Mouse (Mus musculus): ENCODE measurements around the gene Utp15. TPM values are rescaled to one million over a fixed set of nuclear protein-coding genes. Genes with fewer than 3 reads are reported as not detected.

Gene Utp15
- total and polyA plus RNA-seq, 3 experiments, result 36.8 to 52.2 (median 51.7) TPM

GRCm38 (mm10) chr13:98210137-98210536, 52.7 kb downstream of the Utp15 start:
- Histone ChIP-seq H3K79me2 (replicated peaks; ENCODE audit: control insufficient read depth, extremely low read depth, insufficient read depth, poor library complexity, severe bottlenecking) (no peaks in the 10 kb centered on the region), H3K9me3 (replicated peaks; ENCODE audit: low read length) (no peaks in the 10 kb centered on the region), H3K4me2 (ENCODE audit: insufficient read depth, low read depth, poor library complexity, severe bottlenecking) (no peak overlapping the region), H3K9ac (ENCODE audit: insufficient read depth, low read depth) (no peak overlapping the region), H3K4me1 (ENCODE audit: control insufficient read depth in 1 of 2, insufficient read depth in 2 of 2) (peaks cover 0 to 10% of the 10 kb centered on the region in 2 experiments; a peak in 2 of 4 replicates), H3K36me3 (replicated peaks in 1 of 2; ENCODE audit: control insufficient read depth in 1 of 2, insufficient read depth in 1 of 2, low read length in 1 of 2) (no peaks in the 10 kb centered on the region), H3K27ac (ENCODE audit: insufficient read depth, low read depth) (no peak overlapping the region), H3K27me3 (replicated peaks) (peaks cover 28% of the 10 kb centered on the region), H3K4me3 (replicated peaks in 1 of 3; ENCODE audit: low read depth in 2 of 3, low read length in 2 of 3, poor library complexity in 1 of 3) (no peak overlapping the region)
- dilution Hi-C loops (cut with MboI; ENCODE audit: extremely low pct_ligation_motif_present, extremely low pct_unique_long_range_greater_than_20kb, low sequenced_read_pairs) (no loop called here), in situ Hi-C loops (cut with MboI; ENCODE audit: low pct_ligation_motif_present, low pct_unique_long_range_greater_than_20kb, low sequenced_read_pairs) (no loop called here)
- DNase-seq (ENCODE audit: extremely low read depth), result no peak
- TF ChIP-seq PAX5 (IDR thresholded peaks at IDR 0.05; ENCODE audit: low read length) (no peak), MAFK (IDR thresholded peaks at IDR 0.05; ENCODE audit: insufficient replicate concordance, low read length) (no peak), UBTF (IDR thresholded peaks at IDR 0.05; ENCODE audit: low read depth, low read length) (no peak)

- Histone ChIP-seq H3K4me1 (ENCODE audit: control insufficient read depth in 1 of 2, insufficient read depth in 2 of 2) (peaks cover 0 to 15% of the 10 kb centered on the region in 2 experiments; a peak in 3 of 4 replicates), H3K4me2 (ENCODE audit: insufficient read depth, low read depth, poor library complexity, severe bottlenecking) (no peak overlapping the region), H3K36me3 (replicated peaks in 1 of 2; ENCODE audit: control insufficient read depth in 1 of 2, insufficient read depth in 1 of 2, low read length in 1 of 2) (no peaks in the 10 kb centered on the region), H3K79me2 (replicated peaks; ENCODE audit: control insufficient read depth, extremely low read depth, insufficient read depth, poor library complexity, severe bottlenecking) (no peaks in the 10 kb centered on the region), H3K4me3 (replicated peaks in 1 of 3; ENCODE audit: low read depth in 2 of 3, low read length in 2 of 3, poor library complexity in 1 of 3) (no peak overlapping the region), H3K27me3 (replicated peaks) (peaks cover 32% of the 10 kb centered on the region), H3K27ac (ENCODE audit: insufficient read depth, low read depth) (no peak overlapping the region), H3K9ac (ENCODE audit: insufficient read depth, low read depth) (no peak overlapping the region), H3K9me3 (replicated peaks; ENCODE audit: low read length) (peaks cover 2% of the 10 kb centered on the region)
- no peak for DNase-seq (ENCODE audit: extremely low read depth)
- dilution Hi-C loops (cut with MboI; ENCODE audit: extremely low pct_ligation_motif_present, extremely low pct_unique_long_range_greater_than_20kb, low sequenced_read_pairs), result no loop called here
- in situ Hi-C loops (cut with MboI; ENCODE audit: low pct_ligation_motif_present, low pct_unique_long_range_greater_than_20kb, low sequenced_read_pairs), result no loop called here
- TF ChIP-seq TCF12 (IDR thresholded peaks at IDR 0.05; ENCODE audit: low read depth, low read length) (no peak), MAFK (IDR thresholded peaks at IDR 0.05; ENCODE audit: insufficient replicate concordance, low read length) (no peak), RAD21 (IDR thresholded peaks at IDR 0.05; ENCODE audit: low read depth, low read length) (peak; percentile 40), CTCF (conservative IDR thresholded peaks at IDR 0.05 in 1 of 2, IDR thresholded peaks at IDR 0.05 in 1 of 2; ENCODE audit: low read depth in 2 of 2, low read length in 2 of 2) (peak; percentile 33 to 55; a peak in 3 of 4 replicates), MXI1 (IDR thresholded peaks at IDR 0.05; ENCODE audit: low read depth, low read length) (no peak), SMC3 (IDR thresholded peaks at IDR 0.05; ENCODE audit: low read depth, low read length) (peak; percentile 36)
These were observed 54.0 kb downstream of the Utp15 start for GRCm38 (mm10) chr13:98208842-98209241.

GRCm38 (mm10) chr13:98206546-98206870, 56.3 kb downstream of the Utp15 start:
- Histone ChIP-seq H3K4me3 (replicated peaks in 1 of 3; ENCODE audit: low read depth in 2 of 3, low read length in 2 of 3, poor library complexity in 1 of 3) (peak overlapping the region in 2 of 3 experiments; percentile 50 to 57), H3K79me2 (replicated peaks; ENCODE audit: control insufficient read depth, extremely low read depth, insufficient read depth, poor library complexity, severe bottlenecking) (no peaks in the 10 kb centered on the region), H3K4me1 (ENCODE audit: control insufficient read depth in 1 of 2, insufficient read depth in 2 of 2) (peaks cover 0 to 15% of the 10 kb centered on the region in 2 experiments; a peak in 3 of 4 replicates), H3K4me2 (ENCODE audit: insufficient read depth, low read depth, poor library complexity, severe bottlenecking) (peak overlapping the region; percentile 99), H3K27me3 (replicated peaks) (peaks cover 34% of the 10 kb centered on the region), H3K27ac (ENCODE audit: insufficient read depth, low read depth) (no peak overlapping the region), H3K36me3 (replicated peaks in 1 of 2; ENCODE audit: control insufficient read depth in 1 of 2, insufficient read depth in 1 of 2, low read length in 1 of 2) (no peaks in the 10 kb centered on the region), H3K9me3 (replicated peaks; ENCODE audit: low read length) (peaks cover 3% of the 10 kb centered on the region), H3K9ac (ENCODE audit: insufficient read depth, low read depth) (no peak overlapping the region)
- no peak for DNase-seq (ENCODE audit: extremely low read depth)
- dilution Hi-C loops (cut with MboI; ENCODE audit: extremely low pct_ligation_motif_present, extremely low pct_unique_long_range_greater_than_20kb, low sequenced_read_pairs), result no loop called here
- TF ChIP-seq RCOR1 (conservative IDR thresholded peaks at IDR 0.05; ENCODE audit: low read depth, low read length), result no peak
- TF ChIP-seq JUND (conservative IDR thresholded peaks at IDR 0.05; ENCODE audit: low read depth, low read length), result no peak
- no peak for TF ChIP-seq CHD1 (IDR thresholded peaks at IDR 0.05; ENCODE audit: low read depth, low read length)
- no peak for TF ChIP-seq KAT2A (IDR thresholded peaks at IDR 0.05; ENCODE audit: insufficient replicate concordance, low read length)
- no peak for TF ChIP-seq POLR2AphosphoS2 (IDR thresholded peaks at IDR 0.05; ENCODE audit: low read depth, low read length)
- TF ChIP-seq SMC3 (IDR thresholded peaks at IDR 0.05; ENCODE audit: low read depth, low read length), result no peak
- no peak for TF ChIP-seq MXI1 (IDR thresholded peaks at IDR 0.05; ENCODE audit: low read depth, low read length)
- in situ Hi-C loops (cut with MboI; ENCODE audit: low pct_ligation_motif_present, low pct_unique_long_range_greater_than_20kb, low sequenced_read_pairs), result no loop called here

Data from CH12.LX (cell line).